Mouse (Mus musculus) Patski (cell line): Measurements from ENCODE around the gene Doc2a. TPM values are rescaled to one million over a fixed set of nuclear protein-coding genes. Genes with fewer than 3 reads are reported as not detected.

Source experiments
- ATAC-seq: fragments of 100-300 bp; one replicate; pipeline ENCODE4 v1.8.0; 2021
- CTCF ChIA-PET: fragments of 350-600 bp; sonication (Branson Sonifier 250); formaldehyde crosslinking; loops from one replicate; lab custom pipeline; 2022; ENCODE audit warnings: inconsistent platforms; lab: Charles Lee
- POLR2A ChIA-PET: fragments of 350-600 bp; sonication (Branson Sonifier 250); formaldehyde crosslinking; loops from one replicate; lab custom pipeline; 2022; ENCODE audit warnings: antibody characterized with exemption, inconsistent platforms; lab: Charles Lee
- DNase-seq: peaks from one replicate; pipeline ENCODE4 v3.0.0-alpha.2; 2011; ENCODE audit warnings: low read depth, low spot score
- H3K27me3 ChIP-seq: fragments of 371-371 bp; one replicate; pipeline ENCODE4 v1.5.1; 2021
- CTCF ChIP-seq: fragments of 100-300 bp; IDR thresholded peaks from one replicate; pipeline ENCODE4 v1.5.1; 2021
- in situ Hi-C: fragments of 300-500 bp; cut with MboI; formaldehyde crosslinking; loops from 3 replicates; pipeline ENCODE4 v1.11.1; 2018; ENCODE audit warnings: low pct_unique_long_range_greater_than_20kb, mixed read lengths
- polyA plus RNA-seq: library from polyadenylated mRNA; unstranded; gene quantifications from one replicate; pipeline ENCODE4 v1.2.3, GENCODE M21; 2021

The Doc2a gene
- polyA plus RNA-seq, 1 experiment from 2014 or later = not detected

DNA sequence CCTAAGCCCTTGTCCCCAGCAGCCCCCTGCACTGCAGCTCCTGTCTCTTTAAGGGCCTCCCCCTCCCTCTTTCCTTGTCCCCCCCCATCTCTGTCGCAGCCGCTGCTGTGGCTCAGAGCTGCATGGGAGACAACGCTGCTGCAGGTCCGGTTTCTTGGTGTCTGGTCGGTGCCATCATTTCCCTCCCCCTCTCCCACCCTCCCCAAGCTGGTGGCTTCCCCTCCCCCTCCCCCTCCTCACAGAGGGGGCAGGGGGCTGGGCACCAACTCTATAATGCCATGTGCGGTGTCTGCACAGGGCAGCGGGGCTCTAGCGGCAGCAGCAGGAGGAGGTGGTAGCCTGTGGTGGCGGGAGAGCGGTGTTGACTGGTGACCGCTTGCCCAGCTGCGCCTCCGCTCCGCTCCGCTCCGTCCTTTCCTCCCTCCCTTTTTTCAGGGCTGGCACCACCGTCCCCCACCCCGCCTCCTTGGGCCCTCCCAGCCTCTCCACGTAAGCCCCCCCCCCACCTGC lies 24.0 kb upstream of the Doc2a start:
- CTCF ChIA-PET = no interaction called here
- in situ Hi-C loops = no loop called here
- POLR2A ChIA-PET = no interaction called here
- DNase-seq (no peak), ATAC-seq (no peak)
- no peak for TF ChIP-seq CTCF
- no peaks in the 10 kb centered on the region for H3K27me3 ChIP-seq

DNA sequence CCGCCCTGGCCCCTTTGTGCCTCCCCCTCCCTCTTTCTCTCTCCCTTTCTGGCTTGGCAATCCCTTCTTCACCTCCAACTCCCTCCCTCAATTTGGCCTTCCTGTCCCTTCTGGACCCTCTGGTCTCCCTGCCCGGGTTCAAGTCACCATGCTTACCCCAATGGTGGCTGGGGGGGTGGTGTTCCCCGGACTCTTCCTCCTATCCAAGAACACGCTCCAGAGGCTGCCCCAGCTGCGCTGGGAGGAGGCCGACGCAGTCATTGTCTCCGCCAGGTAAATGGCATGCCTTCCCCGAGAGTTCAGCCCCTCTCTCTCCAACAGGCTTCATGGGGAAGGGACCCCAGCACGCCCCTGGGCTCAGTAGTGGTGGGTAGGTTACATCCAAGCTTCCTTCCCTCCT lies 23.3 kb upstream of the Doc2a start:
- POLR2A ChIA-PET = interaction anchor here (0.6 kb wide), 1 partner anchor 9 kb away, joined by 5 read pairs; no protein-coding TSS in a partner anchor
- CTCF ChIA-PET = interaction anchor here (1.3 kb wide), 1 partner anchor 280 kb away, joined by 3 read pairs; no protein-coding TSS in a partner anchor
- in situ Hi-C loops = no loop called here
- H3K27me3 ChIP-seq = no peaks in the 10 kb centered on the region
- no peak for DNase-seq
- TF ChIP-seq CTCF = no peak
- no peak for ATAC-seq

DNA sequence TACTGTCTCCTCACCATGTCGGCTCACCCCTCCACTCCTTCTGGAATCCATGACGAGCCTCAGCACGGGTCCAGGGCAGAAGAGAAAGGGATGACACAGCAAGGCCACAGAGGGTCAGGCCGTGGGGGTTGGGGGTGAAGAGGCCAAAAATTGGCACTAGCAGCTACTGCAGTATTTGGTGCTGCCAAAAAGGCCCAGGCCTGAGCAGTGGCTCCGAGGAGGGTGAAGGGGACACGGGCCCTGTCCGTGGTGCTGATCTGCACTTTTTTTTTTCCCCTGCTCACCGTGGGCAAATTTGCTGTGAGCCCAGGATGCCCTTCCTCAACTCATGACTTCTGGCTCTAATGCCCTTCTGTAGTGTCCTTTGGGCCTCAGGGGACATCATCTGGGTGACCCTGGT lies 21.8 kb upstream of the Doc2a start:
- in situ Hi-C loops = loop anchor here (5.0 kb wide), 1 partner anchor 287 kb away; no protein-coding TSS in a partner anchor
- no peak for DNase-seq
- ChIA-PET POLR2A (no interaction called here), CTCF (interaction anchor here (1.3 kb wide), 1 partner anchor 279 kb away, joined by 3 read pairs; no protein-coding TSS in a partner anchor)
- no peaks in the 10 kb centered on the region for H3K27me3 ChIP-seq
- ATAC-seq = no peak
- no peak for TF ChIP-seq CTCF

DNA sequence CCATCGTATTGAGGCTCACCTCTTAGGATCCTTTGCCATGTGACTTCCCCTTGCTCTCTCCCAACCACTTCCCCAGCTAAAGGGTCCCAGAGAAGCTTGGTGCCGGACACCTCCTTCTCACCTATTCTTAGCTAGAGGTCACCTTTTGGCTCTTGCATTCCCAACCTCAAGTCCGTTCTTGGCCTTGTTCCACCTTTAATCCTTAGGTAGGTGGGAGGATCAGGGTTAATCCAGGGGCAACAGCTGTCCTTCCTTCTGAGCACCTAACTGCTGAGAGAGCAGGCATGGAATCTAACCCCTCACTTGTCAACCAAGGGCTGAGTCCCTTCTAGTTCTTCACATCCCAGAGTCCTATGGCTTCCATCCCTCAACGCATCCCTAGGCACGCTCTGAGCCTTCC lies 21.3 kb upstream of the Doc2a start:
- in situ Hi-C loops = loop anchor here (5.0 kb wide), 1 partner anchor 286 kb away; no protein-coding TSS in a partner anchor
- CTCF ChIA-PET = no interaction called here
- no peak for ATAC-seq
- no peak for TF ChIP-seq CTCF
- H3K27me3 ChIP-seq = no peaks in the 10 kb centered on the region
- POLR2A ChIA-PET = no interaction called here
- DNase-seq = no peak

DNA sequence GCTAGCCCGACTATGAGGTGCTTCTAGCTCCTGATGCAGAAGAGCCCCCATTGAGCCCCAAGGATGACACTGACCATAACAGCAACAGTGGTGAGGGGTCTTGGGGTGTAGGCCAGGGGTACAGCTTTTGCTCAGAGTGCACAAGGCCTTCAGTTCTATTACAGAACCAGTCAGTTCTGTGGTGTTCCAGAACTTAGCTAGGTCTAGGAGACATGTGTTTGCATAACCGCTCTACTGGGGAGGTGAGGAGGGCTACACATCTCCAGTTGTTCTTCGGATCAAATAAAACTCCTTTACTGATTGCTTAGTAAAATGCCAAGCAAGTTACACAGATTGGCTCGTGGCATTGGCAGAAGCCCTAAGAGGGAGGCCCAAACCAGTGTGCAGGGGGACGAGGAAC lies 15.7 kb upstream of the Doc2a start, which contains the start of gene 4930451I11Rik:
Gene 4930451I11Rik (minus strand): TSS at position 101 of the 400 bp plus-strand sequence.
- ChIA-PET POLR2A (interaction anchor here (0.9 kb wide), 1 partner anchor 19 kb away, joined by 3 read pairs; no protein-coding TSS in a partner anchor), CTCF (interaction anchor here (0.7 to 1.2 kb wide), 4 partner anchors 10 to 337 kb away, joined by 3 to 5 read pairs (median 3); no protein-coding TSS in a partner anchor)
- in situ Hi-C loops = loop anchor here (5.0 kb wide), 1 partner anchor 121 kb away; the partner anchor contains the start of gene Sez6l2
- DNase-seq (no peak), ATAC-seq (no peak)
- no peaks in the 10 kb centered on the region for H3K27me3 ChIP-seq
- no peak for TF ChIP-seq CTCF

DNA sequence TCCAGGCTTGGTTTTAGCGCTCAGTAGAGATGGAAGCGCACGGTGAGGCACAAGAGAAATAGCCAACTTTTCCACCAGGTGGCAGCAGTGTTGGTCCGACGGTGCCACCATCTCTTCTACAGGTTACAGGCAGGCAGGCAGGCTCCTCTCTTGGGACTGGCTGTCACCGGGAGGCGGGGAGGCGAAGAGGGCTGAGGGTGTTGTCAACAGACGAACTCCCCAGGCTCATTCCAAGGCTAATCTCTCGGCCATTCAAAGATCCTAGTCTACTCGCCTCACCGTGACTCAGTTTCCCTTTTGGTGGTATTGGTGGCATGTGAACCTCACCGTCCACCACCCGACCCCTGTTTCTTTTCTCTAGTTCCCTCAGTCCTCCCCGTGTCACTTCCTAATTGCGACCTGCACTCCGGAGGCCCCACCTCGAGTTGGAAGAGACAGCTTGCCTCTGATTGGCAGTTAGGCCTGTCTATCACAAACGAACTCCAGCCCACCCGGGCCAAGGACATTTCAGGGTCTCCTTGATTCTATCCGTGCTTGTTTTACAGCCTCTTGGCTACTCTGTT lies 15.1 kb upstream of the Doc2a start:
- TF ChIP-seq CTCF = peak; percentile 79
- in situ Hi-C loops = loop anchor here (5.0 kb wide), 1 partner anchor 120 kb away; the partner anchor contains the start of gene Sez6l2
- POLR2A ChIA-PET = interaction anchor here (0.8 to 1.2 kb wide), 2 partner anchors 8 to 11 kb away, joined by 4 to 5 read pairs; no protein-coding TSS in a partner anchor
- DNase-seq (no peak), ATAC-seq (peak; percentile 56)
- CTCF ChIA-PET = interaction anchor here (0.8 to 1.5 kb wide), 8 partner anchors 11 to 279 kb away, joined by 3 to 7 read pairs (median 4); partner anchors contain the start of gene Cdiptos
- no peaks in the 10 kb centered on the region for H3K27me3 ChIP-seq

DNA sequence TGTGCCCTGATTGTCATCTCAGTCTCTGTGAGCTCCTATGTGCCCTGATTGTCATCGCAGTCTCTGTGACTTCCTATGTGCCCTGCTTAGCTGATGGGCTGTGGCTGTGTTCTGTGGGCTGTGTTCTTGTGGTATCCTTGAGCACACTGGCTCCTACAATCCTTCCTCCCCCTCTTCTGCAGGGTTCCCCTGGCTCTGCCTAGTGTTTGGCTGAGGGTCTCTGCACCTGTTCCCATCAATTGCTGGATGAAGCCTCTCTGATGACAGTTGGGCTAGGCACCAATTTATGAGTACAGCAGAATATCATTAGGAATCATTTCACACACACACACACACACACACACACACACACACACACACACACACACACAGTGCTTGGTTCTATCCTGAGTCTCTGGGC lies 13.9 kb upstream of the Doc2a start:
- ATAC-seq (no peak), DNase-seq (no peak)
- POLR2A ChIA-PET = interaction anchor here (1.2 kb wide), 1 partner anchor 12 kb away, joined by 4 read pairs; no protein-coding TSS in a partner anchor
- no peak for TF ChIP-seq CTCF
- CTCF ChIA-PET = interaction anchor here (1.0 to 1.5 kb wide), 5 partner anchors 12 to 277 kb away, joined by 3 to 7 read pairs (median 4); no protein-coding TSS in a partner anchor
- in situ Hi-C loops = loop anchor here (5.0 kb wide), 1 partner anchor 119 kb away; the partner anchor contains the start of gene Sez6l2
- no peaks in the 10 kb centered on the region for H3K27me3 ChIP-seq

DNA sequence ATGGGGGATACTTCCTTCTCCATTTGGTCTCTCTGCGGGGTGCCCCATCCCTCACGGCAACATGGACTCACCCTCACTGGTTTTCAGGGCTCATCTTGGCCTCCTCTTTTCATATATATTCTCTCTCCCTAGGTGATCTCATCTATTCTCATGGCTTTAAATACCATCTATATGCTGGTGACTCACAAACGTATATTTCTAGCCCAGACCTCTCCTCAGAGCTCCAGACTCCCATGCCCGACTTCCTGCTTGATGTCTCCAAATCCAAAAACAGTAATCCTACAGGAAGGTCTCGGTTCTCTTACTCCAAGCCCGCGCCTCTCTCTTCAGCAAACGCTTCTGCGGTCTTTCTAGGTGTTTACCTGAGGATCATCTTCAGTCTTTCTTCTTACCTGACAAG lies 3.9 kb upstream of the Doc2a start:
- no peak for TF ChIP-seq CTCF
- peaks cover 11% of the 10 kb centered on the region for H3K27me3 ChIP-seq
- ChIA-PET POLR2A (no interaction called here), CTCF (no interaction called here)
- no peak for DNase-seq
- ATAC-seq = no peak
- in situ Hi-C loops = no loop called here

DNA sequence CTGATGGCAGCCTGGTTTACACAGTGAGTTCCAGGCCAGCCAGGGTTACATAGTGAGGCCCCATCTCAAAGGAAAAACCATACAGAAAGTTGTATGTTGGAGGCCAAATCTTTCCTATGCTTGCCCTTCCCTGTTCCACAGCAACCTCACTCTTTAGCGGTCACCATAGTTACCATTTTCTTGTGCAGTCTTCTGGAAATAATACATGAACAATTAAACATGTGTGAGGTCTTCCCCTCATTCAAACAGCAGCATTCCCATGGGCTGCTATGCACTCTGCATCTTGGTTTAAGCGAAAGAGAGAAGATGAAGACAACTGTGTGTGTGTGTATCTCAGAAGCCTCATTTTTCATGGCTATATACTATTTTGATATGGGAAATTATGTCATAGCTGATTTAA lies 1.7 kb upstream of the Doc2a start:
- POLR2A ChIA-PET = no interaction called here
- peaks cover 13% of the 10 kb centered on the region for H3K27me3 ChIP-seq
- in situ Hi-C loops = no loop called here
- no peak for TF ChIP-seq CTCF
- CTCF ChIA-PET = no interaction called here
- DNase-seq (no peak), ATAC-seq (no peak)

DNA sequence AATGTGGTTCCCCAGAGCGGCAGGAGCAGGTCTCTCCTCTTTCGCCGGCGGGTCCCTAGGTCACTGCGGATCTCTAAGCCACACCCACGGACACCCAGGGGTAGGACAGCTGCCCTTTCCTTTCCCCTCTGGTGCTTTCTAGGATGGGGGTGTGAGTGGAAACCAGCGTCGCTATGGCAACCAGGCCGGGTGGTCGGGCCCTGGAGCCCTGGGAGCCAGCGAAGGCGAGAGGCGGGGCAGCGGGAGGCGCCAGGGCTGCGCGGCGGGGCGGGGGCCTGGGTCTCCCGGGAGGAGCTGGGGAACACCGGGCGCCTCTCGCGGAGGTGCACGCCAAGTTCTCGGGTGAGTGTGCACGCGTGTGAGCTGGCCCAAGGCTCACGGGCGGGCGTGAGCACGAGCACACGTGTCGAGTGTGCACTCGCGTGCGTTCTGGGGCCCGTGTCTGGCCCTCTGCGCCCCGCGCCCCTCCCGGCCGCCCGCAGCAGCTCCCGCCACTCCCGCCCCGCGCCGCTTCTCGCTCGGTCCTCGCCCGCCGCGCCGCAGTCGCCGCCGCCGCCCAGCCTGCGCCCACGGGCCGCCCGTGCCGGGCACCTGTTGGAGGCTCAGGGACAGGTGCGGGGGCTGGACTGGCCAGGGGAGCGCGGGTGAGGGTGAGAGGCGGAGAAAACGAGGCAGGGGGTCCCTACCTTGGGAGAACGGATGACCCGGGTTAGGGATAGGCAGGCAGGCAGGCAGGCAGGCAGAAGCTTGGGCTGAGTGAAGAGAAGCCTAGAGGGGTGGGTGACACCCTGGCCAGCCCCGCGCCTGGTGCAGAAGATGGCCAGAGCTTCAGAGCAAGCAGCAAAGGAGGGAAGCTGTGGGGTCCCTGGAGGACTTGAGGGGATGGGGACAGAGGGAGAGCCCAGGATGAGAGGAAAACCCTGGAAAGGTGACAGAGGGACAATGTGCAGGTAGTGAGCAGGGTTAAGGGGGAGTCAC lies 494 bp downstream of the Doc2a start:
- TF ChIP-seq CTCF = no peak
- no peak for DNase-seq
- CTCF ChIA-PET = no interaction called here
- ATAC-seq = no peak
- in situ Hi-C loops = no loop called here
- POLR2A ChIA-PET = no interaction called here
- H3K27me3 ChIP-seq = peaks cover 9% of the 10 kb centered on the region
